Mouse (Mus musculus): ENCODE results near the gene Acbd6. TPM values are rescaled to one million over a fixed set of nuclear protein-coding genes. Genes with fewer than 3 reads are reported as not detected.

Gene Acbd6
- polyA plus RNA-seq (2016; fragmentation: Nextera tagmentation; extraction: Ambion mirVana): 72.8 and 83.6 TPM in 2 replicates

DNA sequence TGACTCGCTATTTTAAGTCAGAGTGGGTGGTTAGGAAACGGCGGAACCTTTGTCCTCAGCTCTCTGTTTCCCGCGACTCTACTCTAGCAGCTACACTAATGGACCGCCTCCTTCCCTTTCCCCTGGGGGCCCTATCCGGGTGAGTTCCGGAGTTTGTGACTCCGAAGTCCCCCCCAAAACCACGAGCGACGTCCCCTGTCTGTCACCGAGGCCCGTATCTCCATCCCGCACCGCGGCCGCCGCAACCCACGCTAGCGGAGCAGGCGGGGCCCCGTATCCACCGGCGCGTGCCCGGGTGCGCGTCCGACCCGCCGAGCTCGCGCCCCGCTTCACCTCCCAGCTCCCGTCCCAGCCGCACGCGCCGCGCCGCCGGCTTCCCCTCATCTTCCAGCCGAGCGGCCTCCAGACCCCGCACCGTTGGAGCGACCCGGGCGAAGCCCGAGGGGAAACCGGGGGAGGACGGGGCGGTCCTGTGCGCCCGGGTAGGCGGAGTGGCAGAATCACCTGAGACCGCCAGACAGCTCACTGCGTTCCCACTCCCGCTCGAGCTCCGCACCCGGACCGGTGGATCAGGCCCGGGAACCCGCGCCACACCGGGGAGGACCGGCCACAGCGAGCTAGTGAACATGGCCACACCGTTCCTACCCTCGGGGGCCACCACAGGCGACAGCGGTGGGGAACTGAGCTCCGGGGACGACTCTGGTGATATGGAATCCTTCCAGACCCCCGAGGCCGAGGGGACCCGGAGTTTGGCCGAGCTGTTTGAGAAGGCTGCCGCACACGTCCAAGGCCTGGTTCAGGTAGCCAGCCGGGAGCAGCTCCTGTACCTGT lies at the start of gene Acbd6:
Gene Acbd6 (plus strand): TSS at position 109 of the 831 bp plus-strand sequence.
- peaks cover 3% of the 10 kb centered on the region; the same call in 1 of the 2 replicates for H3K9me3 ChIP-seq
- under 1% methylated on average over 83 of the region's 83 CpGs for WGBS
- H3K27me3 ChIP-seq (ENCODE audit: insufficient read depth, poor library complexity, severe bottlenecking): no peaks in the 10 kb centered on the region
- peak; percentile 80 for DNase-seq (ENCODE audit: low spot score)
- H3K36me3 ChIP-seq: no peaks in the 10 kb centered on the region
- H3K4me3 ChIP-seq: peak within 1 kb of the TSS; percentile 83
- H3K27ac ChIP-seq: peak within 1 kb of the TSS; percentile 96
- peaks cover 32% of the 10 kb centered on the region for H3K4me1 ChIP-seq (replicated peaks)

DNA sequence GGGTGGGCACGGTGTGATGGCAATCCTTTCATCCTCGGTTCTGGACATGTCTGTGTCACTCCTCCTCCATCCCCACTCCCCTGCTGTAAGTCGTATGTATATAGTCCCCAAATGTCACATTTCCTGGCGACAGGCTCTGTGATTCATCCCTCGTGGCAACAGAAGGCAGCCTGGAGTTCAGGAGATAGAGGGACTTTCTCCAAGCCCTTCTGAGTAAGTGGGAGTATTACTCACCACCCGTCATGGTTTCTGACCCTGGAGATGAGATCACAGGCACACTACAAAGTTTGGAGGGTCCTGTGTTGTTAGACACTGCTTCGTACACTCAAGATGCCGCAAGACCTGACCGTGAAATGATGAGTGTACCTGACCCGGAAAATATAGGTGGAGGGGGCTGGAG lies 47.7 kb upstream of the Acbd6 start:
- Histone ChIP-seq H3K4me1 (replicated peaks) (no peaks in the 10 kb centered on the region), H3K4me3 (no peak overlapping the region), H3K27me3 (ENCODE audit: insufficient read depth, poor library complexity, severe bottlenecking) (no peaks in the 10 kb centered on the region; the same call in 1 of the 2 replicates), H3K36me3 (no peaks in the 10 kb centered on the region), H3K9me3 (no peaks in the 10 kb centered on the region), H3K27ac (no peak overlapping the region)
- no peak for DNase-seq (ENCODE audit: low spot score)
- WGBS: 78% methylated on average over 10 of the region's 10 CpGs

DNA sequence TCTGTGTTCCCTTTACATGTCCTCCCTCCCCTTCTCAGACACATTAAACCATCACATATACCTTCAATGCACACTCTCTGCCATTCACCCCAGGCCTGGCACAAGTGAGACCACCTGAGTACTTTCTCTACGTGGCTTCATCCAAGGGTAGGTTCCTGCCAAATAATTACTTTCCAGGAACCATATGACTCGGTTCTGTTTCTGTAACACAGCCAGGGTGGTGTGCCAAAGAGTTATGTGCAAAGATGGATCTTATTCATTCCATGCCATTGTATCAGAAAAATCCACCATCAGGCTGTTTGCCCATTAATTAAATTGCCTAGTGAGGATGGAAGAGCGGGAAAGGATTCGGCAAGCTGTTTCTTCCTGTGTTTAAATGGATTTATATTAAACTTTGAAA lies 42.1 kb upstream of the Acbd6 start:
- WGBS: 94% methylated on average over 4 of the region's 4 CpGs
- H3K27ac ChIP-seq: no peak overlapping the region
- H3K27me3 ChIP-seq (ENCODE audit: insufficient read depth, poor library complexity, severe bottlenecking): no peaks in the 10 kb centered on the region; the same call in 1 of the 2 replicates
- peaks cover 7% of the 10 kb centered on the region; the same call in 1 of the 2 replicates for H3K4me1 ChIP-seq (replicated peaks)
- no peak for DNase-seq (ENCODE audit: low spot score)
- H3K4me3 ChIP-seq: no peak overlapping the region
- peaks cover 7% of the 10 kb centered on the region; the same call in 1 of the 2 replicates for H3K9me3 ChIP-seq
- H3K36me3 ChIP-seq: no peaks in the 10 kb centered on the region

DNA sequence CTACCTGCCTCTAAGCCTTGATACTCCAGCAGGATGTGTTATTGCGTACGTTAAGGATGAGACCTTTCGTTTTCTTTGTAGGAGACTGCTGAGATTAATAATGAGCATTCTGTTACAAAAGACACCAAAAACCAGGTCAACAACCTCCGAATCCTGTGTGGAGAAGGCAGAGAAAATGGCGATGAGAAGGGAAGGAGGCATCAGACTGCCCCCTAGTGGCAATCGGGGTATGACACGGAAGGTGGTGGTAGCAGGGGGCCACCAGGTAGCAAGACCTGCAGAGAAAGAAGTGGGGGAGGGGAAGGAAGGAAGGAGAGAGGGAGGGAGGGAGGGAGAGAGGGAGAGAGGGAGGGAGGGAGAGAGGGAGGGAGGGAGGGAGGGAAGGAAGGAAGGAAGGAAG lies 41.3 kb upstream of the Acbd6 start:
- H3K4me1 ChIP-seq (replicated peaks): peaks cover 7% of the 10 kb centered on the region; the same call in 1 of the 2 replicates
- 39% methylated on average over 7 of the region's 7 CpGs for WGBS

DNA sequence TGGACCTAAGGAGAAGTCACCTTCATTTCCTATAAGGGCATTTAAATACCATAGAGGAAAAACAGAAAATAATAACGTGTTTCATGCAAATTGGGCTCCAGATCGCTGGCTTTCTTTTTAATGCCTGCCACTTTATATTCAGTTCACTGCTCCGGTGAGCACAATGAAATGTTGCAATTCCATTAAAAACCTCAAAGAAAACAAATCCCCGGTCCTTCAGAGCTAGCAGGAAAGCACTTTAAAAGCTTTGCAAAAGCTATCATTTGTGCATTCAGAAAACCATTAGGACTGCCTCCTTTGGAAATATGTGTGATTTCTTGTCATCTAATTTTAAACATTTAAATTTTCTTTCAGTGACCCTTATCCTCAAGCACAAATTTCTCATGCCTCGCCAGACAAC lies 40.9 kb upstream of the Acbd6 start:
- H3K4me3 ChIP-seq: no peak overlapping the region
- H3K4me1 ChIP-seq (replicated peaks): peaks cover 7% of the 10 kb centered on the region; the same call in 1 of the 2 replicates
- no peaks in the 10 kb centered on the region; the same call in 1 of the 2 replicates for H3K27me3 ChIP-seq (ENCODE audit: insufficient read depth, poor library complexity, severe bottlenecking)
- no peak overlapping the region for H3K27ac ChIP-seq
- no peaks in the 10 kb centered on the region for H3K36me3 ChIP-seq
- H3K9me3 ChIP-seq: peaks cover 7% of the 10 kb centered on the region; the same call in 1 of the 2 replicates
- DNase-seq (ENCODE audit: low spot score): no peak
- WGBS: 53% methylated on average over 5 of the region's 5 CpGs

More for the DNA sequence above, 41.3 kb upstream of the Acbd6 start:
- H3K9me3 ChIP-seq: peaks cover 7% of the 10 kb centered on the region; the same call in 1 of the 2 replicates
- H3K27me3 ChIP-seq (ENCODE audit: insufficient read depth, poor library complexity, severe bottlenecking): no peaks in the 10 kb centered on the region; the same call in 1 of the 2 replicates
- H3K36me3 ChIP-seq: no peaks in the 10 kb centered on the region
- no peak overlapping the region for H3K4me3 ChIP-seq
- no peak overlapping the region for H3K27ac ChIP-seq
- peak; percentile 43 for DNase-seq (ENCODE audit: low spot score)

DNA sequence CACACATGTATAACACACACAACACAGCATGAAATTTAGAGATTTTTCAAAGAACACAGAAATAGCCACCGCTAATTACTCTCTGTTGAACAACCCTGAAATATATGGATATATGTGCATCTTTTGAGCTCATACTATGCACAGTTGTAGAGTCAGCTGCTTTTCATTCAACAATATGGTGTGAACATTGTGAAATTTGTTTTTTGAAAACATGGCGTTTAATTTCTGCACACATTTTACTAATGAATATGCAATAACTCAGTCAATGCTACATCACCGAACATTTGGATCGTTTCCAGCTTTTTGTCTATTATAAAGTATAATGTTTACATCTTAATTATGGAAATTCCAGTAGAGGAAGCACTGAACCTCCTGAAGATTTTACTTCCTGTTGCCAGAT lies 37.6 kb upstream of the Acbd6 start:
- DNase-seq (ENCODE audit: low spot score): no peak
- Histone ChIP-seq H3K9me3 (peaks cover 7% of the 10 kb centered on the region; the same call in 1 of the 2 replicates), H3K27ac (no peak overlapping the region), H3K27me3 (ENCODE audit: insufficient read depth, poor library complexity, severe bottlenecking) (no peaks in the 10 kb centered on the region), H3K36me3 (no peaks in the 10 kb centered on the region), H3K4me1 (replicated peaks) (peaks cover 16% of the 10 kb centered on the region; the same call in 1 of the 2 replicates), H3K4me3 (no peak overlapping the region)
- WGBS: 98% methylated on average over 4 of the region's 4 CpGs

DNA sequence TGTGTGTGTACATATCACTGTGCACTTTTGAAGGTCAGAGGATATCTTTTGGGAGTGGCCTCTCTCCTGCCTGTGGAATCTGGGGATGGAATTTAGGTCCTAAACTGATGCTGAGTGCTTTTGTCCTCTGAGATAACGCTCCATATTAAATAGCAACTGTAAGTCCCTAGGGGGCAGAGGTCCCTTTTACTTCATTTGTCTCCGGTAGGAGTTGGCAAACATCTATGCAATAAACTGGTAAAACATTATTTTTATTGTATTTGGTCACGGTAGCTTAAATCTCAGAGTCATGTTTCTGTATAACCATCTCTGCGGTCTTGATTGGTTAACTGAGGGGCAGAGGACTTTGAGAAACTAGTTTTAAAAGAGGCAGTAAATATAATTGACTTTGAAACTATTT lies 35.4 kb upstream of the Acbd6 start:
- no peak for DNase-seq (ENCODE audit: low spot score)
- Histone ChIP-seq H3K4me1 (replicated peaks) (peaks cover 19% of the 10 kb centered on the region), H3K9me3 (peaks cover 7% of the 10 kb centered on the region; the same call in 1 of the 2 replicates), H3K36me3 (no peaks in the 10 kb centered on the region), H3K27me3 (ENCODE audit: insufficient read depth, poor library complexity, severe bottlenecking) (peaks cover 4% of the 10 kb centered on the region; the same call in 1 of the 2 replicates), H3K4me3 (no peak overlapping the region), H3K27ac (no peak overlapping the region)
- WGBS: 89% methylated on average over 4 of the region's 4 CpGs

DNA sequence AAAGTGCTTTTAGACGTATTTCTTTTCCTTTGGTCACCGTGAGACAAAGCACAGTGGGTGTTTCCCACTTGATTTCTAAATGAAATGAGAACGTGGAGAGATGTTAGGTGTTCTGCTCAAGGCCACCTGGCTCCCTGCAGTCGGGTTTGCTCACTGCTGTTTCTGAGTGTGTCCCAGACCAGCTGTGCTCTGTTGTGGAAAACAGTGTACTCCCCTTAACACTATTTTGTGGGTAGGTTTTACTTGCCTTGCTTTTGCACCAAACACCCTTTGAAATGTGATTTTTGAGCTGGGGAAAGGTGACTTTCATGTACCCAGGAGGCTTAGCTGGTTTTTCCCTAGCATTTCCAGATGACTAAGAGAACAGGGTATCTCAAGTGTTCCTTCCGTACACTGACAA lies 31.7 kb upstream of the Acbd6 start:
- H3K27me3 ChIP-seq (ENCODE audit: insufficient read depth, poor library complexity, severe bottlenecking): peaks cover 21% of the 10 kb centered on the region; the same call in 1 of the 2 replicates
- no peaks in the 10 kb centered on the region for H3K9me3 ChIP-seq
- WGBS: 60% methylated on average over 5 of the region's 5 CpGs
- H3K36me3 ChIP-seq: no peaks in the 10 kb centered on the region
- H3K4me3 ChIP-seq: no peak overlapping the region
- no peak overlapping the region for H3K27ac ChIP-seq
- DNase-seq (ENCODE audit: low spot score): no peak
- H3K4me1 ChIP-seq (replicated peaks): peaks cover 55% of the 10 kb centered on the region

DNA sequence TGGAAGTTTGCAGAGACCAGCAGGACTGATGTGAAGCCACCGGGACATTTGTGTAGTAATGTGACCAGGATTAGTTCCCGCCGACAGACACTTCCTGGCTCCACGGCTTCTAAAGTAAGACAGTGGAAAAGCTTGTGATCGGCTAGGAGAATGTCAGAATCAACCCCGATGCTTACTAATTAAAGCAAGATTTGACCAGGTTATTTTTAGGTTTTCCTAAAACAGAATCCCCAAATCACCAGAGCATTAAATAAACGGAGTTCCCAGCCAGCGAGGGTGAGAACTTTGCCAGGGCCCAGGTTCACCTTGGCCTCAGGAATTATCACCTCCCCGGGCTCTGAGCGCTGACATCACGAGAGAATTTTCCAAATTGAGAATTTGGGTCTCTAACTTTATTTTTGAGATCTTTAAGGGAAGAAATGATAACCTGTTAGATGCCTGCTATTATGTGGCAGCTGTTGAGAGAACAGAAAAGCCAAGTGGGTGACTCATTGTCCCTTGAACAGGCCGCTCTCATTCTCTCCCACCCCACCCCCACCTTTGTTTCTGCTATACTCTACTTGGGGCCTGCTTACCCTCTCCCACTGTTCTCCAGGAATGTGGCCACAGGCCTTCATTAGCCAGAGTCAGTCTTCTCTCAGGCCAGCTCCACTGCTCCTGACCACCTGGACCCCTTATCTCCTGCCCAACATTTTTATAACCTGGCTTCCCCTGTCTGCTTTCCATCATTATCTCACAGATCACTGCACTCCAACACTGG lies 30.7 kb upstream of the Acbd6 start:
- H3K4me3 ChIP-seq: no peak overlapping the region
- H3K4me1 ChIP-seq (replicated peaks): peaks cover 63% of the 10 kb centered on the region
- DNase-seq (ENCODE audit: low spot score): peak; percentile 50
- H3K9me3 ChIP-seq: no peaks in the 10 kb centered on the region
- H3K36me3 ChIP-seq: no peaks in the 10 kb centered on the region
- 22% methylated on average over 12 of the region's 12 CpGs for WGBS
- peak overlapping the region; percentile 82 for H3K27ac ChIP-seq
- H3K27me3 ChIP-seq (ENCODE audit: insufficient read depth, poor library complexity, severe bottlenecking): peaks cover 28% of the 10 kb centered on the region; the same call in 1 of the 2 replicates

DNA sequence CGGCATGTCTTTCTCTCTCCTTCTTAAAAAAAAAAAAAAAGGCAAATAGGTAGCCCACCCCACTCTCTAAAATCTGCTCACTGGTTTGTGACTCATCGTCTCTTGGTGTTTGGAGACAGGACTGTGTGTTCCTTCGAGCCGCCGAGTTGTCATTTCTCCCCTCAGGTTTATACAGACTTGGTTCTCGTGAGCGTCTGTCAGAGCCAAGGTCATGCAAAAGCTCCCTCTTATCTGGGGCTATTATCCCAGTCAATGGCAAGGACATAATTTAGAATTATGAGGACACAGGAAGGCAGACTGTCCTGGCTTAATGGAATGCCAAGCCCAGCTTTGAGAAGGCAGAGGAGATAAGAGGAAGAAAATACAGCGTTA lies 30.1 kb upstream of the Acbd6 start:
- H3K27me3 ChIP-seq (ENCODE audit: insufficient read depth, poor library complexity, severe bottlenecking): peaks cover 33% of the 10 kb centered on the region
- H3K4me3 ChIP-seq: no peak overlapping the region
- no peak for DNase-seq (ENCODE audit: low spot score)
- no peaks in the 10 kb centered on the region for H3K36me3 ChIP-seq
- no peaks in the 10 kb centered on the region for H3K9me3 ChIP-seq
- peaks cover 63% of the 10 kb centered on the region for H3K4me1 ChIP-seq (replicated peaks)
- 15% methylated on average over 8 of the region's 8 CpGs for WGBS
- H3K27ac ChIP-seq: peak overlapping the region; percentile 82

DNA sequence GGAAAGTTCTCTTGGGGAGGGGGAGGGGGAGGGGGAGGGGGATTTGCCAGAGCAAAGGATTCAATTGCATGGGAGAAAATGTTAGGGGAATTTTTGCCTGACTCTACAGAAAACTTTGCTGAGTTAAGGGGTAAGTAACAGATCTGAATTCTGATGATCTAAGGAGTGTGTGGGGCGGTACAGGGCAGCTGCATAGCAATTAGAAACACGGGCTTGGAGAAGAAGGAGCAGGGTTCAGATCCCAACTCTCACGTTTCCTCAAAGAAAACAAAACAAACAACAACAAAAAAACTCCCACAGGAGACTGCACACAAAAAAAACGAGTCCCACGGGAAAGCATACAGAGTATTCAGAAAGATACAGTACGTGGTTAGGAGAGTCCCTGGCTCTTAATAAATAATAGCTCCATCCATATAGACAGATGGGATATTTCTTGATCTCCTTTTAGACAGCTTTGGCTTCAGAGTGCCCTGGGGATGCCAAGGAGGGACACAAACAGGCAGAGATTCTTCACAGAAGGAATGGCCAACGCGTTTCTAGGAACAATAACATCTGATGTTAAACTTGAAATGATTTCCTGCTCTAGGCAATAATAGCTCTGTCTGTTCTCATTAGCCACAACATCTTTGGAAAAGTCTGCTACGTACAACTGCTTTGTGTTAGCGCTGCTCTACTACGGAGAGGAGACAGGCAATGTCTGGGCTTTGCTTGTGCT lies 29.4 kb upstream of the Acbd6 start:
- 25% methylated on average over 11 of the region's 11 CpGs for WGBS
- peaks cover 66% of the 10 kb centered on the region for H3K4me1 ChIP-seq (replicated peaks)
- no peak for DNase-seq (ENCODE audit: low spot score)
- H3K9me3 ChIP-seq: no peaks in the 10 kb centered on the region
- no peaks in the 10 kb centered on the region for H3K36me3 ChIP-seq
- H3K27me3 ChIP-seq (ENCODE audit: insufficient read depth, poor library complexity, severe bottlenecking): peaks cover 33% of the 10 kb centered on the region
- H3K27ac ChIP-seq: peak overlapping the region; percentile 82
- peak overlapping the region; percentile 7; the same call in 1 of the 2 replicates for H3K4me3 ChIP-seq
